Mouse (Mus musculus) heart, postnatal 0 days (tissue): Measurements from ENCODE around the gene Ppa1. TPM values are rescaled to one million over a fixed set of nuclear protein-coding genes. Genes with fewer than 3 reads are reported as not detected.
"Not testable (repeated sequence)": the region's sequence is repeated elsewhere in the genome, so short reads cannot be mapped to it uniquely, and the experiment has no call there.

Experiments
- ATAC-seq: fragments of 200-750 bp; cut with Nextera tagmentation; 2 replicates; pipeline ENCODE4 v1.8.0; 2017; ENCODE audit warnings: low read depth, moderate number of reproducible peaks, moderate library complexity; ENCODE audit not compliant: insufficient read depth
- DNase-seq: peaks from one replicate; pipeline ENCODE4 v3.0.0-alpha.2; 2016; ENCODE audit warnings: low spot score
- H3K27ac ChIP-seq: fragments of 300-500 bp; sonication (generic); 2 replicates; pipeline ENCODE4 v1.5.1; 2014; ENCODE audit warnings: low read depth, mild to moderate bottlenecking
- H3K27me3 ChIP-seq: fragments of 300-500 bp; sonication (generic); 2 replicates; pipeline ENCODE4 v1.6.1; 2014; ENCODE audit warnings: low read length, mixed read lengths; ENCODE audit not compliant: control insufficient read depth, insufficient read depth
- H3K36me3 ChIP-seq: fragments of 300-500 bp; sonication (generic); replicated peaks from 2 replicates; pipeline ENCODE4 v1.6.1; 2014; ENCODE audit warnings: low read length, mixed read lengths; ENCODE audit not compliant: control insufficient read depth, insufficient read depth
- H3K4me1 ChIP-seq: fragments of 300-500 bp; sonication (generic); 2 replicates; pipeline ENCODE4 v1.6.1; 2014; ENCODE audit warnings: antibody characterized with exemption; ENCODE audit not compliant: control insufficient read depth, insufficient read depth
- H3K4me2 ChIP-seq: fragments of 300-500 bp; sonication (generic); 2 replicates; pipeline ENCODE4 v1.6.1; 2014; ENCODE audit warnings: low read depth, mild to moderate bottlenecking, low read length, moderate library complexity
- H3K4me3 ChIP-seq: fragments of 300-500 bp; sonication (generic); 2 replicates; pipeline ENCODE4 v1.5.1; 2014; ENCODE audit warnings: low read depth, low read length
- H3K9ac ChIP-seq: fragments of 300-500 bp; sonication (generic); replicated peaks from 2 replicates; pipeline ENCODE4 v1.6.1; 2014; ENCODE audit warnings: low read depth, low read length, mixed read lengths
- H3K9me3 ChIP-seq: fragments of 300-500 bp; sonication (generic); replicated peaks from 2 replicates; pipeline ENCODE4 v1.6.1; 2016; ENCODE audit warnings: low read length; ENCODE audit not compliant: control insufficient read depth
- CTCF ChIP-seq: IDR thresholded peaks from 2 replicates; pipeline ENCODE4 v1.5.1; 2016; ENCODE audit warnings: antibody characterized with exemption, control low read depth, low read depth
- EP300 ChIP-seq: IDR thresholded peaks from 2 replicates; pipeline ENCODE4 v1.6.1; 2016; ENCODE audit warnings: antibody characterized with exemption, low read depth
- WGBS: fragments of 180-500 bp; shearing (Covaris S2); extraction: QIAGEN DNeasy Blood & Tissue Kit; methylation state at CpG from one replicate; pipeline ENCODE4 v1.1.7; 2014; 5-methylcytosine and 5-hydroxymethylcytosine counted together
- polyA plus RNA-seq: library from polyadenylated mRNA; unstranded; fragments of >200 nt; fragmentation: Nextera tagmentation; extraction: Ambion mirVana; gene quantifications from 2 replicates; pipeline ENCODE4 v1.2.1, GENCODE M21; 2015
- total RNA-seq: library from RNA; depleted of rRNA; stranded (reverse); fragments of >200 nt; gene quantifications from 2 replicates; pipeline ENCODE4 v1.2.3, GENCODE M21; 2014; ENCODE audit warnings: low replicate concordance

The Ppa1 gene
- total and polyA plus RNA-seq, 2 experiments from 2014 or later: 35.5 to 53.0 TPM

DNA sequence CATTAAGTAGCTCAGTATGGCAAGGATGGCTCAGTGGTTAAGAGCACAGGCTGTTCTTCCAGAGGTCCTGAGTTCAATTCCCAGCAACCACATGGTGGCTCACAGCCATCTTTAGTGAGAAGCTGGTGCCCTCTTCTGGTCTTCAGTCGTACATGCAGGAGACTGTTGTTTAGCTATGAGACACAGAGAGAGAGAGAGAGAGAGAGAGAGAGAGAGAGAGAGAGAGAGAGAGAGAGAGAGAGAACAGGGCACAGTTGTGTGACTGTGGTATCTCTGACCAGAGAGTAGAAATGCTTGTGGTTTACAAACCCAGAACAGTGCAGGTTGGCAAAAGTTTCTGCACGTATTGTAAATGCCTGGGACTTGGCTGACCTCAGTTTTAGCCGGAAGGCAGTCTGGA is 24.5 kb upstream of the Ppa1 start:
- not testable (repeated sequence) for H3K9ac ChIP-seq, H3K36me3 ChIP-seq, H3K27ac ChIP-seq, H3K9me3 ChIP-seq, H3K4me2 ChIP-seq, H3K4me3 ChIP-seq, ATAC-seq, DNase-seq
- WGBS: 76% methylated on average over 3 of the region's 3 CpGs
- Histone ChIP-seq H3K4me1 (peaks cover 19% of the 10 kb centered on the region), H3K27me3 (peaks cover 20% of the 10 kb centered on the region)
- peak; percentile 8; the same call in 1 of the 2 replicates for TF ChIP-seq CTCF

DNA sequence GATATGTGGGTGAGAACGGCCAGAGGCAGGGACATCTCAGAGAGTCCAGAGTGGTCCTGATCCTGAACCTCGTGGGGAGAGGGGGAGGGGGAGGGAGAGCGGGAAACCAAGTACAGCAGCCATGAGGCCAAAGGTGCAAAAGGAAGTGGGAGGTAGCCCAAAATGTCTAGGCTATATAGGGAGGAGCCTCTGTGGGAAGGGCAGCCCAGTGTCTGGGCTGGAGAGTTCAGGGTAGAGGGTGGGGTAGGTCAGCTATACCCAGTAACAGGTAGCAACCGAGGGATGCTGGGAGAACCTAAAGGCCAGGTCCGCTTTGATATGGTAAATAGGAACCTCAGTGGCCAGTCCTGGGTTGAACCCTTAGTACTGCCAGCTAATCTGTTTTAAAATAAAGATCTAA is 23.6 kb upstream of the Ppa1 start:
- H3K36me3 ChIP-seq: no peaks in the 10 kb centered on the region
- WGBS: 37% methylated on average over 5 of the region's 5 CpGs
- TF ChIP-seq EP300 (no peak), CTCF (no peak)
- peaks cover 19% of the 10 kb centered on the region for H3K4me1 ChIP-seq
- H3K27ac ChIP-seq: no peak overlapping the region
- H3K9ac ChIP-seq: no peak overlapping the region
- no peak overlapping the region for H3K4me3 ChIP-seq
- no peak overlapping the region for H3K4me2 ChIP-seq
- H3K27me3 ChIP-seq: peaks cover 20% of the 10 kb centered on the region
- H3K9me3 ChIP-seq: no peaks in the 10 kb centered on the region
- DNase-seq (no peak), ATAC-seq (no peak)

DNA sequence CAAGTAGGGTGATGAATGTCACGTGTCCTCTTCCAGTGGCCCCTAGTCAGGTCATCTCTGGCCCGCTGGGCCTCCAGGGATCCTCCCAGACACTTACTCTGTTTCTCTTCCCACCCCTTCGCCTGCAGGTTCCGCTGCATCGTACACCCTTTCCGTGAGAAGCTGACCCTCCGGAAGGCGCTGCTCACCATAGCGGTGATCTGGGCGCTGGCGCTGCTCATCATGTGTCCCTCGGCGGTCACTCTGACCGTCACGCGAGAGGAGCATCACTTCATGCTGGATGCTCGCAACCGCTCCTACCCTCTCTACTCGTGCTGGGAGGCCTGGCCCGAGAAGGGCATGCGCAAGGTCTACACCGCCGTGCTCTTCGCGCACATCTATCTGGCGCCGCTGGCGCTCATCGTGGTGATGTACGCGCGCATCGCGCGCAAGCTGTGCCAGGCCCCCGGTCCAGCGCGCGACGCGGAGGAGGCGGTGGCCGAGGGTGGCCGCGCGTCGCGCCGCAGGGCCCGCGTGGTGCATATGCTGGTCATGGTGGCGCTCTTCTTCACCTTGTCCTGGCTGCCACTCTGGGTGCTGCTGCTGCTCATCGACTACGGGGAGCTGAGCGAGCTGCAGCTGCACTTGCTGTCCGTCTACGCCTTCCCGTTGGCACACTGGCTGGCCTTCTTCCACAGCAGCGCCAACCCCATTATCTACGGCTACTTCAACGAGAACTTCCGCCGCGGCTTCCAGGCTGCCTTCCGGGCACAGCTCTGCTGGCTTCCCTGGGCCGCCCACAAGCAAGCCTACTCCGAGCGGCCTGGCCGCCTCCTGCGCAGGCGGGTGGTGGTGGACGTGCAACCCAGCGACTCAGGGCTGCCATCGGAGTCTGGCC is 22.7 kb upstream of the Ppa1 start:
- peaks cover 19% of the 10 kb centered on the region for H3K4me1 ChIP-seq
- peaks cover 20% of the 10 kb centered on the region for H3K27me3 ChIP-seq
- H3K9me3 ChIP-seq: no peaks in the 10 kb centered on the region
- peak overlapping the region; percentile 60 for H3K4me2 ChIP-seq
- no peak overlapping the region for H3K9ac ChIP-seq
- peak; percentile 28; the same call in 1 of the 2 replicates for ATAC-seq
- WGBS: 4% methylated on average over 73 of the region's 74 CpGs
- H3K4me3 ChIP-seq: peak overlapping the region; percentile 40
- H3K36me3 ChIP-seq: no peaks in the 10 kb centered on the region
- H3K27ac ChIP-seq: no peak overlapping the region
- no peak for DNase-seq
- no peak for TF ChIP-seq CTCF
- TF ChIP-seq EP300: no peak

DNA sequence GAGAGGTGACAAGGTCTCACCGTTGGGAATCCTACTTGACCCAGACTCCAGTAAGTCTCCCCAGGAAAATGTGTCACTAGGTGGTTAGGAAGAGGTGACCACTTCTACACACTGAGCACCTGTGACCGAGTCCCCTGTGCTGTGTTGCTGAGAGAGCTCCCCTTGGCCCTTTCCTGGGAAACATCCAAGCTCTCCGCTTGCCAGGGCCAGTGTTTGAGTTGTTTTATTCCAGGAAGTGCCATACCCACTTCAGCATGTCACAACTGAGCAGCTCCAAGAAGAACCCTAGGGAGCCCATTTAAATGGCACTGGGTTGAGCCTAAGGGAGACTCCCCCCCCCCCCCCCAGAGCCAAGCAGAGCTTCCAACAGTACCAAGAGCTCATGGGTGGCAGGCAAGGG is 21.8 kb upstream of the Ppa1 start:
- Histone ChIP-seq H3K27ac (no peak overlapping the region), H3K36me3 (no peaks in the 10 kb centered on the region), H3K27me3 (peaks cover 20% of the 10 kb centered on the region), H3K4me1 (peaks cover 19% of the 10 kb centered on the region), H3K4me2 (no peak overlapping the region), H3K9ac (no peak overlapping the region), H3K4me3 (no peak overlapping the region), H3K9me3 (no peaks in the 10 kb centered on the region)
- no peak for DNase-seq
- TF ChIP-seq EP300: no peak
- TF ChIP-seq CTCF: no peak
- ATAC-seq: no peak
- 85% methylated on average over 3 of the region's 3 CpGs for WGBS

DNA sequence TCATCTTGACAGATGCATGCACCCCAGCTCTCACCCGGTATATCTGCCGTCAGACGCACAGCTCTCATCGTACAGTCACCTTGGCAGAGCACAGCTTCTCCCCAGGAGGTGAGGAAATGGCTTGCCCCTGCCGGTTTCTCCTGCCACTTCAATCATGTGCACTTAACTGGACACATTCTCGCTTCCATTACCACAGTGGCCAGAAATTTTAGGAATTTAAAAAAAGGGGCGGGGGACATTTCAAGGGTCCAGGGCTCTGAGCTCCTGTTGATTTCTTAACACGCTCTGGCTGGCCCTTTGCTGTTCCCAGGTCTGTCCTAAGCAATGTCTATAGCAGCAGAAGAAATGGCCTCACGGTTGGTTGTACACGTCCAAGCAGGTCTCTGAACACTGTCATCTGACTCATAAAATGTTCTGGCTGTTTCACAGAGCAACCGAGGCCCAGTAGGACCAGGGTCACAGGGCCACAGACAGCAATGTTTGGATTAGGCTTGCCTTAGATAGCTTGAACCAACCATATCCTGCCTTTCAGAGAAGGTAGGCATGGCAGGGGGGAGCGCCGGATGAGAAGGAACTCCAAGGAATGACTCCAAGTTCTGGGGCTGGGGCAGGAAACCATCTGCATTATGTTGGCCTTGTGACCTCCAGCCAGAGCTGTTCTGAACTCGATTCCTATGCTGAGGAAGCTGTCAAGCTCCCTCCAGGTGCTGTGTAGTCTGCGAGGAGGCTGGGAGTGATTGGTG is 21.0 kb upstream of the Ppa1 start:
- Histone ChIP-seq H3K36me3 (no peaks in the 10 kb centered on the region), H3K9me3 (no peaks in the 10 kb centered on the region), H3K4me1 (peaks cover 19% of the 10 kb centered on the region), H3K27me3 (peaks cover 20% of the 10 kb centered on the region), H3K9ac (no peak overlapping the region), H3K4me3 (no peak overlapping the region), H3K27ac (peak overlapping the region; percentile 63), H3K4me2 (no peak overlapping the region)
- no peak for DNase-seq
- WGBS: 43% methylated on average over 15 of the region's 15 CpGs
- TF ChIP-seq EP300 (no peak), CTCF (no peak)
- 0 out of 2 replicates have a peak, but pooled peaks have one; percentile 16 for ATAC-seq
